Mouse (Mus musculus) thymus, adult 18-20 months (tissue): ENCODE data around the gene Ctcf.

ENCODE experiments used
- DNase-seq, 2 experiments: peaks; one replicate each; pipeline ENCODE4 v3.0.0; 2022; ENCODE audit warnings: mixed read lengths in 2 of 2

Gene Ctcf

GRCm38 (mm10) chr8:105618279-105618634 lies 18.1 kb upstream of the Ctcf start:
- no peak for DNase-seq

GRCm38 (mm10) chr8:105618892-105619591 lies 17.3 kb upstream of the Ctcf start:
- DNase-seq = peak in 1 of 2 experiments; percentile 11

- no peak for DNase-seq
Observed at GRCm38 (mm10) chr8:105620211-105620610, 16.2 kb upstream of the Ctcf start.

GRCm38 (mm10) chr8:105620946-105621720 lies 15.2 kb upstream of the Ctcf start:
- no peak for DNase-seq

GRCm38 (mm10) chr8:105621841-105622240 lies 14.5 kb upstream of the Ctcf start:
- no peak for DNase-seq

GRCm38 (mm10) chr8:105622421-105622920 lies 13.9 kb upstream of the Ctcf start:
- peak; percentile 92 to 95 for DNase-seq

- peak; percentile 89 to 96 for DNase-seq
Observed at GRCm38 (mm10) chr8:105623118-105623517, 13.2 kb upstream of the Ctcf start.

- peak in 1 of 2 experiments; percentile 51 for DNase-seq
Observed at GRCm38 (mm10) chr8:105623679-105624245, 12.6 kb upstream of the Ctcf start.

- DNase-seq = peak; percentile 46 to 70
Observed at GRCm38 (mm10) chr8:105624401-105624800, 12.0 kb upstream of the Ctcf start.

- DNase-seq = no peak
Observed at GRCm38 (mm10) chr8:105624831-105625230, 11.5 kb upstream of the Ctcf start.

GRCm38 (mm10) chr8:105626086-105626485 lies 10.3 kb upstream of the Ctcf start:
- no peak for DNase-seq

- no peak for DNase-seq
Observed at GRCm38 (mm10) chr8:105629337-105629736, 7.0 kb upstream of the Ctcf start.

GRCm38 (mm10) chr8:105634771-105635458 lies 1.5 kb upstream of the Ctcf start:
- DNase-seq = no peak

- peak in 1 of 2 experiments; percentile 39 for DNase-seq
Observed at GRCm38 (mm10) chr8:105635481-105635880, 887 bp upstream of the Ctcf start.

GRCm38 (mm10) chr8:105636963-105637510 lies 669 bp downstream of the Ctcf start, which contains the start of gene Agrp:
Gene Agrp, minus strand, starts transcription at chr8:105637393.
- DNase-seq = peak; percentile 62 to 73

- DNase-seq = no peak
Observed at GRCm38 (mm10) chr8:105637601-105638041, 1.3 kb downstream of the Ctcf start.

- DNase-seq = no peak
Observed at GRCm38 (mm10) chr8:105638510-105638909, 2.1 kb downstream of the Ctcf start.

GRCm38 (mm10) chr8:105639835-105640234 lies 3.5 kb downstream of the Ctcf start:
- DNase-seq = no peak

- no peak for DNase-seq
Observed at GRCm38 (mm10) chr8:105640511-105640910, 4.1 kb downstream of the Ctcf start.

- no peak for DNase-seq
Observed at GRCm38 (mm10) chr8:105645205-105645604, 8.8 kb downstream of the Ctcf start.

GRCm38 (mm10) chr8:105648929-105649328 lies 12.6 kb downstream of the Ctcf start:
- DNase-seq = no peak

GRCm38 (mm10) chr8:105657641-105658040 lies 21.3 kb downstream of the Ctcf start:
- no peak for DNase-seq

GRCm38 (mm10) chr8:105661167-105661566 lies 24.8 kb downstream of the Ctcf start:
- no peak for DNase-seq
